Mouse (Mus musculus) effector memory CD4-positive, alpha-beta T cell, adult 5 months (primary cell): ENCODE measurements around the gene Acsl6. TPM values are rescaled to one million over a fixed set of nuclear protein-coding genes. Genes with fewer than 3 reads are reported as not detected.

ENCODE experiments used
- polyA plus RNA-seq: library from polyadenylated mRNA; unstranded; fragments of 100-300 nt; shearing (Covaris generic); gene quantifications from one replicate; pipeline ENCODE4 v1.2.1, GENCODE M21; 2017

The Acsl6 gene
- not detected for polyA plus RNA-seq

GRCm38 (mm10) chr11:54303728-54304470 is at the start of gene Acsl6:
Gene Acsl6, plus strand, starts transcription at chr11:54303798.

GRCm38 (mm10) chr11:54267177-54267576 is 36.4 kb upstream of the Acsl6 start, which contains the start of gene Il3:
Gene Il3, minus strand, starts transcription at chr11:54267277.

Other genes starting within 250 kb of the Acsl6 start
- 4.3 TPM for gene Pdlim4, start 234.8 kb upstream of the Acsl6 start, polyA plus RNA-seq
- gene P4ha2, start 203.7 kb upstream of the Acsl6 start, polyA plus RNA-seq: 0.75 TPM
- gene Csf2, start 54.1 kb upstream of the Acsl6 start, polyA plus RNA-seq: 4.0 TPM
- not detected for gene Il3, start 36.5 kb upstream of the Acsl6 start, polyA plus RNA-seq
- not detected for gene Meikin, start 66.9 kb downstream of the Acsl6 start, polyA plus RNA-seq
- gene Fnip1, start 134.4 kb downstream of the Acsl6 start, polyA plus RNA-seq: 9.2 TPM
- 210 TPM for gene Rapgef6, start 219.0 kb downstream of the Acsl6 start, polyA plus RNA-seq